Mouse (Mus musculus): ENCODE results near the gene Birc5. TPM values are rescaled to one million over a fixed set of nuclear protein-coding genes. Genes with fewer than 3 reads are reported as not detected.

The Birc5 gene
- total and polyA plus RNA-seq, 3 experiments: 131 to 241 (median 184) TPM

DNA sequence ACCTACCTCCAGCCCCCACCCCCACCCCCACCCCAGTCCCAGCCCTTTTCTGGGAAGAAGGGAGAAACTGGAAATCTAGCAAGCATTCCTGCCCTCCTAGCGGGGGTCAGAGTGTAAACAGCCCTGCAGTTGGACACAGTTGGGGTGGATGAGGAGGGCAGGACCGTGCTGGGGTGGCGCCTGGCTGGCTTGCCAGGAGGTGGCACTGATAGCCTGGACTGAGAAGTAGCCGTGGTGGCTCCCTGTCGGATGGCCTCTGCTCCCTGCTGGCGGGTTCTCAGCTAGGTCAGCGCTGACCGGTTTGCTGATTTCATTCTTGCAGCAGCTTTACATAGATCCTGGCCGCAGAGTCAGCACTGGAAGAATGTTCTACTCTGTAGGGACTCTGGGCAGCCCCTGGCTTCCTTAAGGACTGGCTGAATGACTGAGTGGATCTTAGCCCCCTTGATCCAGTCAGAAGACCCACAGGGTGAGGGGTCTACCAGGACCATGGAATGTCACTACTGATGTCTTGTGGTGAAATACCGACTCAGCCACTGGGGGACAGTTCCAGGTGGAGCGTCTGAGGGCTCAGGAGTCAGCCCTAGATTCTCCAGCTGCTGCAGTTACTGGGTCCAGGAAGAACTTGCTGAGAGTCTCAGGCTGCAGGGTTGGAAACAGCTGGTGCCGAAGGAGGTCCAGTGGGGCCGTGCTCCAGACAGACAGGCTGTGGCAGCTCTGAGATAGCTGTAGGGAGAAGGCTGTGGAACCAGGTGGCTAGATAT lies 41.6 kb downstream of the Birc5 start:
- DNase-seq (ENCODE audit: low spot score): no peak
- no peak overlapping the region for H3K4me3 ChIP-seq (ENCODE audit: low read depth, low read length)
- no peaks in the 10 kb centered on the region for H3K36me3 ChIP-seq (replicated peaks)
- peaks cover 57% of the 10 kb centered on the region for H3K27me3 ChIP-seq (ENCODE audit: insufficient read depth, low read length)
- no peaks in the 10 kb centered on the region for H3K9me3 ChIP-seq (replicated peaks)
- H3K4me1 ChIP-seq (ENCODE audit: insufficient read depth, low read depth, low read length): no peaks in the 10 kb centered on the region
- no peak for TF ChIP-seq TAL1 (conservative IDR thresholded peaks at IDR 0.05; ENCODE audit: low read depth, low read length)
- no peak for TF ChIP-seq GATA2 (IDR thresholded peaks at IDR 0.05; ENCODE audit: borderline replicate concordance, low read depth, low read length)
- TF ChIP-seq GATA1 (IDR thresholded peaks at IDR 0.05; ENCODE audit: borderline replicate concordance, low read length): no peak
- no peak for TF ChIP-seq CTCF (IDR thresholded peaks at IDR 0.05; ENCODE audit: low read depth, low read length)
- no peak for TF ChIP-seq POLR2AphosphoS5 (IDR thresholded peaks at IDR 0.05; ENCODE audit: insufficient replicate concordance, low read depth, low read length)
- ATAC-seq (ENCODE audit: extremely low read depth, insufficient number of reproducible peaks, low FRiP score, poor library complexity, severe bottlenecking): no peak

DNA sequence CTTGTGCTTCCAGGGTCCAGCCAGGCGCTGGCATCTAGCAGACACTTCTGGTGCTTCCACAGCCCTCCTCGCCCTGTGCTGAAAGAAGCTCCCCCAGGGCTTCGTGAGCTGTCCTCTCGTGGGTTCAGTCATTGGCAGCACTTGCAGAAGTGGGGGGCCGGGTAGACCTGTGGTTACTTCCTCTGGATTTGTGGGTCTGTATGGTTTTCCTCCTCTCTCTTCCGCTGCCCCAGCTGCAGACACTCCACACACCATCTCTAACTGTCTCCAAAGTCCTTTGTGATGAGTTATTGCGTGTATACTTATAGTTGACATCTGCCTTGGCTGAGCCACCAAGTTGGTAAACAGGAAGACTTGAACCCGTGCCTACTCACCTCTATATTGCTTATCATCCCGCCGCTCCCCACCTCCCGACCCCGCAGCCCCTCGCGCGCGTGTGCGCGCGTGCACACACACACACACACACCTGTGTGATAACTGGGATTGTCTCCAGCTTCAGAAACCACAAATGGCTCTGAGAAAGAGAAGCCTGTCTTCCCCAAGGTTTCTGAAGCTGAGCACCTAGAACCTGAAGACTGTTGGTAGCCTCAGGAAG lies 42.6 kb downstream of the Birc5 start:
- no peak for TF ChIP-seq GATA2 (IDR thresholded peaks at IDR 0.05; ENCODE audit: borderline replicate concordance, low read depth, low read length)
- no peak for TF ChIP-seq CTCF (IDR thresholded peaks at IDR 0.05; ENCODE audit: low read depth, low read length)
- peaks cover 54% of the 10 kb centered on the region for H3K27me3 ChIP-seq (ENCODE audit: insufficient read depth, low read length)
- no peak overlapping the region for H3K4me3 ChIP-seq (ENCODE audit: low read depth, low read length)
- H3K9me3 ChIP-seq (replicated peaks): no peaks in the 10 kb centered on the region
- H3K4me1 ChIP-seq (ENCODE audit: insufficient read depth, low read depth, low read length): no peaks in the 10 kb centered on the region
- H3K36me3 ChIP-seq (replicated peaks): no peaks in the 10 kb centered on the region
- no peak for DNase-seq (ENCODE audit: low spot score)
- ATAC-seq (ENCODE audit: extremely low read depth, insufficient number of reproducible peaks, low FRiP score, poor library complexity, severe bottlenecking): no peak

DNA sequence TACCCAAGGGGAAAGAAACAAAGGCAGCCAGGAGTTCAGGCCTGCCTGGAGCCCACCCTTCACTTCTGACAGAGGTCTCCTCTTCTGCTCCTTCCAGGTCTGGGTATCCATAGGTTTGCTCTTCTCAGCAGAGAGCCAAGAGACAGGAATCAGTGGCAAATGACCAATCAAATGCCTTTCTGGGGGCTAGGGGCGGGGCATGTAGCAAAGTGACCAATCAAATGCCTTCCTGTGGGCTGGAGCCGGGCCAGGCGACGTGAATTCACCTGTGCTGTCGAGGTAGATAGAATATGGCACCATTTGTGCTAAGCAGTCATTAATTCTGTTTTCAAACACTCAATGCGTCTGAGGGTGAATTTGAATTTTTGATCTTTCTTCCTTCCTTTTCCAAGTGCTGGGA lies 43.1 kb downstream of the Birc5 start:
- TF ChIP-seq GATA1 (IDR thresholded peaks at IDR 0.05; ENCODE audit: borderline replicate concordance, low read length) (no peak), CTCF (IDR thresholded peaks at IDR 0.05; ENCODE audit: low read depth, low read length) (no peak), POLR2AphosphoS5 (IDR thresholded peaks at IDR 0.05; ENCODE audit: insufficient replicate concordance, low read depth, low read length) (no peak), GATA2 (IDR thresholded peaks at IDR 0.05; ENCODE audit: borderline replicate concordance, low read depth, low read length) (no peak), TAL1 (conservative IDR thresholded peaks at IDR 0.05; ENCODE audit: low read depth, low read length) (no peak)
- Histone ChIP-seq H3K4me1 (ENCODE audit: insufficient read depth, low read depth, low read length) (no peaks in the 10 kb centered on the region), H3K4me3 (ENCODE audit: low read depth, low read length) (no peak overlapping the region), H3K36me3 (replicated peaks) (no peaks in the 10 kb centered on the region), H3K9me3 (replicated peaks) (no peaks in the 10 kb centered on the region), H3K27me3 (ENCODE audit: insufficient read depth, low read length) (peaks cover 49% of the 10 kb centered on the region)
- ATAC-seq (ENCODE audit: extremely low read depth, insufficient number of reproducible peaks, low FRiP score, poor library complexity, severe bottlenecking): no peak
- no peak for DNase-seq (ENCODE audit: low spot score)

DNA sequence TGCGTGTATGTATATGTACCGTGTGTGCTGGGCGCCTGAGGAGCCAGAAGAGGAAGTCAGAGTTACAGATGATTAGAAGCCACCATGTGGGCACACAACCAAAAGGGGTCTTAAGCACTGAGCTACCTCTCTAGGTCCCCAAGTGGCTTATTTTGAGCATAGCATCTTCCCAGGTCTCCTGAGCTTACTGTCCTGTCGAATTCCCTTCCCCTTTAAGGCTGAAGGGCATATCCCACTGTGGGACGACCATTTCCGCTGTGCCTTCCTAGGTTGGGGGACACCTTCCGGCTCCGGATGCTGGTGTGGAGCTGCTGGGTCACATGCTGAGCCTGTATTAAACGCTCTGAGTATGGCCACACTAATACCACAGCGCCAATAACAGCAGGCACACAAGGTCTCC lies 45.6 kb downstream of the Birc5 start:
- DNase-seq (ENCODE audit: low spot score) (no peak), ATAC-seq (ENCODE audit: extremely low read depth, insufficient number of reproducible peaks, low FRiP score, poor library complexity, severe bottlenecking) (no peak)
- H3K4me1 ChIP-seq (ENCODE audit: insufficient read depth, low read depth, low read length): no peaks in the 10 kb centered on the region
- TF ChIP-seq GATA1 (IDR thresholded peaks at IDR 0.05; ENCODE audit: borderline replicate concordance, low read length): no peak
- TF ChIP-seq TAL1 (conservative IDR thresholded peaks at IDR 0.05; ENCODE audit: low read depth, low read length): no peak
- TF ChIP-seq GATA2 (IDR thresholded peaks at IDR 0.05; ENCODE audit: borderline replicate concordance, low read depth, low read length): no peak
- no peak for TF ChIP-seq POLR2AphosphoS5 (IDR thresholded peaks at IDR 0.05; ENCODE audit: insufficient replicate concordance, low read depth, low read length)
- no peak for TF ChIP-seq CTCF (IDR thresholded peaks at IDR 0.05; ENCODE audit: low read depth, low read length)
- H3K4me3 ChIP-seq (ENCODE audit: low read depth, low read length): no peak overlapping the region
- H3K9me3 ChIP-seq (replicated peaks): no peaks in the 10 kb centered on the region
- peaks cover 30% of the 10 kb centered on the region for H3K27me3 ChIP-seq (ENCODE audit: insufficient read depth, low read length)
- H3K36me3 ChIP-seq (replicated peaks): no peaks in the 10 kb centered on the region

DNA sequence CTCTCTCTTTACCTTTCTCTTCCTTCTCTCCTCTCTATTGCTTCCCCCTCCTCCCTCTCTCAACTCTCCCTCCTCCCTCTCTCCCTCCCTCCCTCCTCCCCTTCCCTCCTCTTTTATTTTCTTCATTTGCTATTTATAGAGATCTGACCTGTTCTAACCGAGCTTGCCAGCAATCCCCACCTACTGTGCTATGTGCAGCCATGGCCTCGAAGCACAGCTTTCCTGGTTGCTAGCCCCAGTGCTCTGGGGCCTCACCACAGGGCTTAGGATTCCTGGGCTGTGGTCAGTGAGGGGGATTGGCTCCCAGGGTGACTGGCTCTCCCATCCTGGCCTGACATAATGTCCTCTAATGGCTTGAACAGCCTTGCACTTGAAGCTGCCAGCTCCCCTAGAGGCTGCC lies 47.5 kb downstream of the Birc5 start:
- DNase-seq (ENCODE audit: low spot score): no peak
- no peak overlapping the region for H3K4me3 ChIP-seq (ENCODE audit: low read depth, low read length)
- no peaks in the 10 kb centered on the region for H3K9me3 ChIP-seq (replicated peaks)
- TF ChIP-seq POLR2AphosphoS5 (IDR thresholded peaks at IDR 0.05; ENCODE audit: insufficient replicate concordance, low read depth, low read length) (no peak), CTCF (IDR thresholded peaks at IDR 0.05; ENCODE audit: low read depth, low read length) (no peak), GATA1 (IDR thresholded peaks at IDR 0.05; ENCODE audit: borderline replicate concordance, low read length) (no peak), TAL1 (conservative IDR thresholded peaks at IDR 0.05; ENCODE audit: low read depth, low read length) (no peak), GATA2 (IDR thresholded peaks at IDR 0.05; ENCODE audit: borderline replicate concordance, low read depth, low read length) (no peak)
- peaks cover 11% of the 10 kb centered on the region for H3K27me3 ChIP-seq (ENCODE audit: insufficient read depth, low read length)
- no peak for ATAC-seq (ENCODE audit: extremely low read depth, insufficient number of reproducible peaks, low FRiP score, poor library complexity, severe bottlenecking)
- H3K36me3 ChIP-seq (replicated peaks): no peaks in the 10 kb centered on the region
- no peaks in the 10 kb centered on the region for H3K4me1 ChIP-seq (ENCODE audit: insufficient read depth, low read depth, low read length)

DNA sequence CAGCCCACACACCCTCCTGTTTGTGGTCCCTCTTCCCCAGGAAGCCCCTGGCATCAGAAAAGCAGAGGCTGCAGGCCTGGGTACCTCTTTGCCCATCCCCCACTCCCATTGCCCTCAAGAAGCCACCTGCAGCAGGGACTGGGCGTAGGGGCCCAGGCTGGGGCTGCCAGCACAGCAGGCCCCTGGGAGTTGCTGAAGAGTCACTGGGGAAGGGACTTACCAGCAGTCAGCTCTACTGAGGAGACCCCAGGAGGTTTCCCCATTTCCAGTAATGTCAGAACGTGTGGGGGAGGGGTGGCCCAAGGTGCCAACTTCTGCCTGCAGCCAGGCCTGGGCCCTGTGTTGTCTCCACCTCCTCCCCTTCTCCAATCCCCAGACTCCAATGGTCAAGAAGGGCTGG lies 53.2 kb downstream of the Birc5 start:
- ATAC-seq (ENCODE audit: extremely low read depth, insufficient number of reproducible peaks, low FRiP score, poor library complexity, severe bottlenecking): no peak
- DNase-seq (ENCODE audit: low spot score): no peak

More for the DNA sequence above, 53.2 kb downstream of the Birc5 start:
- Histone ChIP-seq H3K4me3 (ENCODE audit: low read depth, low read length) (no peak overlapping the region), H3K27me3 (ENCODE audit: insufficient read depth, low read length) (peaks cover 3% of the 10 kb centered on the region; the same call in 1 of the 2 replicates), H3K36me3 (replicated peaks) (no peaks in the 10 kb centered on the region), H3K9me3 (replicated peaks) (no peaks in the 10 kb centered on the region), H3K4me1 (ENCODE audit: insufficient read depth, low read depth, low read length) (no peaks in the 10 kb centered on the region)
- TF ChIP-seq POLR2AphosphoS5 (IDR thresholded peaks at IDR 0.05; ENCODE audit: insufficient replicate concordance, low read depth, low read length): no peak
